Mouse (Mus musculus) liver, embryonic 14.5 days (tissue): ENCODE results near the gene Vmp1.

ENCODE experiments used
- CTCF ChIP-seq: IDR thresholded peaks from 2 replicates; pipeline ENCODE4 v1.5.1; 2016; ENCODE audit warnings: antibody characterized with exemption, low read depth, control low read depth
- EP300 ChIP-seq: IDR thresholded peaks from 2 replicates; pipeline ENCODE4 v1.6.1; 2016; ENCODE audit warnings: antibody characterized with exemption, low read depth

GRCm38 (mm10) chr11:86572623-86573022 is 111.0 kb downstream of the Vmp1 start:
- TF ChIP-seq CTCF, result no peak
- TF ChIP-seq EP300, result no peak
